12 mouse cellular contexts compared by ENCODE assay signal in the genomic region with DNA sequence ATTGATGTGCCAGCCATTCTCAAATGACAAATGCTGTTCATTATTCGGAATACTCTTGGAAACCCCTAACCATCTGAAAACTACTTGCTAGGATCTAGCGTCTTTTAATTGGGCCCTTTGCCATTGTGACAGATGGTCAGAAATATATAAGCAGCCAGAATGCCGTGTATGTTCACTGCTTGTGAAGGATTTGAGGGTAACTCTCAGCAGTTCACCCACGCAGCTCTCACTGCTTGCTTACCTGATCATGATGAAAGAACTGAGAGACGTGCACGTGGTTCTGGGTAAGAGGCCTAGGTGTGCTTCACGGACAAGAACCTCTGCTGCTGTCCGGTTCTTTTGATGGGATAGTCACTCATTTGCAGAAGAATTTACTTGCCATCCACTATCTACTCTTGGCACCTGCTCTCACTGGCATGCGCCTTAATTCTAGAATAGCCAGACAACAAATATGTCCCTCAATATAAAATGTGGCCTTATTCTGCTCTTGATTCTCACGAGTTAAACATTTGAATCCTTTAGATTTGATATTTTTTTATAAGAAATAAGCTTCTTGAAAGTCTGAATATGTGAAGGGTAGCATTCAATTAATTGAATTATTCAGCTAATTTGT.
DNase-seq lines count a peak whose midpoint lies in the region; ATAC-seq and TF ChIP-seq lines count a peak whose summit lies in the region.
"Had no signal": no experiment of that assay in that cellular context is flagged by ENCODE, and none has a peak within 500 bp of the region (broad histone marks: within the 10 kb centered on the region; RNA-seq: fewer than 3 reads in every experiment).

No protein-coding gene starts in this region.

- WGBS in midbrain, postnatal 0 days, result 81% methylated on average over 10 of the region's 10 CpGs
- 77% methylated on average over 10 of the region's 10 CpGs for WGBS in midbrain, embryonic 16.5 days

- H3K36me3 ChIP-seq in midbrain, postnatal 0 days (ENCODE audit: insufficient read depth, low read length), result no peaks in the 10 kb centered on the region
- H3K36me3 ChIP-seq in midbrain, embryonic 16.5 days (ENCODE audit: control insufficient read depth, insufficient read depth, low read length), result no peaks in the 10 kb centered on the region
- H3K36me3 ChIP-seq: liver, embryonic 12.5 days had no signal

- H3K9ac ChIP-seq in midbrain, postnatal 0 days (replicated peaks; ENCODE audit: low read length, poor library complexity, severe bottlenecking), result no peak overlapping the region
- H3K9ac ChIP-seq in midbrain, embryonic 16.5 days (ENCODE audit: low read depth, low read length), result no peak overlapping the region
- H3K9ac ChIP-seq: liver, embryonic 12.5 days had no signal

- peak; percentile 74 for DNase-seq in midbrain, postnatal 0 days (ENCODE audit: low spot score)
- peak; percentile 62 for DNase-seq in cerebellum, adult 9-11 months
- peak; percentile 13 to 56 for DNase-seq in left cerebral cortex, postnatal 10 days (ENCODE audit: extremely low spot score in 1 of 2, low spot score in 2 of 2)
- DNase-seq in telencephalon, adult 2 months (ENCODE audit: low read depth, low spot score), result peak; percentile 34
- no peak for DNase-seq in ovary, postnatal 36 days (ENCODE audit: low spot score)
- no peak for DNase-seq in thymus, postnatal 10 days (ENCODE audit: low spot score in 2 of 2)
- DNase-seq: embryo, embryonic 11 days; heart, adult 11 months; heart, postnatal 14 days; thymus, adult 2 months had no signal

- H3K27me3 ChIP-seq in midbrain, postnatal 0 days (ENCODE audit: insufficient read depth, low read length), result no peaks in the 10 kb centered on the region
- no peaks in the 10 kb centered on the region for H3K27me3 ChIP-seq in midbrain, embryonic 16.5 days (ENCODE audit: control insufficient read depth, insufficient read depth, low read depth, low read length)
- H3K27me3 ChIP-seq: liver, embryonic 12.5 days had no signal

- H3K9me3 ChIP-seq in midbrain, postnatal 0 days (ENCODE audit: low read length), result no peaks in the 10 kb centered on the region
- no peaks in the 10 kb centered on the region for H3K9me3 ChIP-seq in midbrain, embryonic 16.5 days (replicated peaks; ENCODE audit: control insufficient read depth, low read length, poor library complexity, severe bottlenecking)
- H3K9me3 ChIP-seq: liver, embryonic 12.5 days had no signal

- H3K4me1 ChIP-seq in midbrain, postnatal 0 days (ENCODE audit: insufficient read depth, low read length), result no peaks in the 10 kb centered on the region
- no peaks in the 10 kb centered on the region for H3K4me1 ChIP-seq in midbrain, embryonic 16.5 days (ENCODE audit: control insufficient read depth, insufficient read depth, low read length)
- H3K4me1 ChIP-seq: liver, embryonic 12.5 days had no signal

- no peak overlapping the region for H3K4me2 ChIP-seq in midbrain, postnatal 0 days (ENCODE audit: low read depth, low read length, poor library complexity, severe bottlenecking)
- H3K4me2 ChIP-seq in midbrain, embryonic 16.5 days (ENCODE audit: low read length), result no peak overlapping the region
- H3K4me2 ChIP-seq: liver, embryonic 12.5 days had no signal

- H3K4me3 ChIP-seq in midbrain, postnatal 0 days (ENCODE audit: low read depth, low read length), result no peak overlapping the region
- no peak overlapping the region for H3K4me3 ChIP-seq in midbrain, embryonic 16.5 days (ENCODE audit: low read depth, low read length)
- H3K4me3 ChIP-seq: liver, embryonic 12.5 days had no signal

- intact Hi-C loops in left cerebral cortex, postnatal 10 days (cut with DNase I), result no loop called here

- H3K27ac ChIP-seq in midbrain, postnatal 0 days (ENCODE audit: low read depth, low read length), result no peak overlapping the region
- no peak overlapping the region for H3K27ac ChIP-seq in midbrain, embryonic 16.5 days (ENCODE audit: low read length)
- H3K27ac ChIP-seq: liver, embryonic 12.5 days had no signal

- TF ChIP-seq CTCF in midbrain, postnatal 0 days (IDR thresholded peaks at IDR 0.05), result no peak

- ATAC-seq in midbrain, postnatal 0 days (ENCODE audit: low FRiP score), result no peak
- no peak for ATAC-seq in midbrain, embryonic 16.5 days
- ATAC-seq: liver, embryonic 12.5 days had no signal

Comparison
In these comparisons a context has a peak if more than half of its experiments do, and no peak if none do; other contexts are left out.
1. DNase-seq: peak in midbrain, postnatal 0 days (single experiment), cerebellum, adult 9-11 months (single experiment), left cerebral cortex, postnatal 10 days (2 of 2) and telencephalon, adult 2 months (single experiment); none in ovary, postnatal 36 days (single experiment) and thymus, postnatal 10 days (0 of 2).